Mouse (Mus musculus) liver (tissue): ENCODE results near the gene Disp3.

ENCODE experiments used
- DNase-seq: peaks from one replicate; pipeline ENCODE4 v3.0.0-alpha.2; 2020; ENCODE audit warnings: mixed read lengths

Disp3 gene

GRCm38 (mm10) chr4:148287041-148287440 is 724 bp downstream of the Disp3 start:
- no peak for DNase-seq

- peak; percentile 39 for DNase-seq
These were observed 1.3 kb downstream of the Disp3 start for GRCm38 (mm10) chr4:148286226-148287031.

GRCm38 (mm10) chr4:148284219-148284618 is 3.5 kb downstream of the Disp3 start:
- no peak for DNase-seq

- DNase-seq, result no peak
These were observed 10.8 kb downstream of the Disp3 start for GRCm38 (mm10) chr4:148276816-148277491.

GRCm38 (mm10) chr4:148274671-148275070 is 13.1 kb downstream of the Disp3 start:
- no peak for DNase-seq

- DNase-seq, result no peak
These were observed 14.5 kb downstream of the Disp3 start for GRCm38 (mm10) chr4:148273229-148273628.

- DNase-seq, result no peak
These were observed 16.1 kb downstream of the Disp3 start for GRCm38 (mm10) chr4:148271656-148272055.

GRCm38 (mm10) chr4:148266973-148267507 is 20.7 kb downstream of the Disp3 start:
- no peak for DNase-seq

GRCm38 (mm10) chr4:148259941-148260340 is 27.8 kb downstream of the Disp3 start:
- no peak for DNase-seq

- peak; percentile 76 for DNase-seq
These were observed 38.4 kb downstream of the Disp3 start for GRCm38 (mm10) chr4:148249341-148249740.

GRCm38 (mm10) chr4:148240387-148240786 is 47.4 kb downstream of the Disp3 start:
- DNase-seq, result no peak

- no peak for DNase-seq
These were observed 48.2 kb downstream of the Disp3 start for GRCm38 (mm10) chr4:148239474-148240130.

- DNase-seq, result no peak
These were observed 48.8 kb downstream of the Disp3 start for GRCm38 (mm10) chr4:148238919-148239318.

- no peak for DNase-seq
These were observed 49.5 kb downstream of the Disp3 start for GRCm38 (mm10) chr4:148238218-148238617.

GRCm38 (mm10) chr4:148236664-148237063 is 51.1 kb downstream of the Disp3 start:
- DNase-seq, result no peak

- no peak for DNase-seq
These were observed 54.7 kb downstream of the Disp3 start for GRCm38 (mm10) chr4:148233061-148233460.

GRCm38 (mm10) chr4:148232615-148233014 is 55.1 kb downstream of the Disp3 start:
- DNase-seq, result no peak

GRCm38 (mm10) chr4:148232124-148232523 is 55.6 kb downstream of the Disp3 start:
- no peak for DNase-seq

GRCm38 (mm10) chr4:148229646-148230045 is 58.1 kb downstream of the Disp3 start:
- DNase-seq, result peak; percentile 64

GRCm38 (mm10) chr4:148222983-148223382 is 64.8 kb downstream of the Disp3 start:
- DNase-seq, result no peak

GRCm38 (mm10) chr4:148220656-148221055 is 67.1 kb downstream of the Disp3 start:
- DNase-seq, result no peak

GRCm38 (mm10) chr4:148218238-148218637 is 69.5 kb downstream of the Disp3 start:
- DNase-seq, result no peak

GRCm38 (mm10) chr4:148215264-148215900 is 72.4 kb downstream of the Disp3 start:
- DNase-seq, result no peak
